Mouse (Mus musculus) lung, adult 18-20 months (tissue): Measurements from ENCODE around the gene Yeats4.
"Not testable (repeated sequence)": the region's sequence is repeated elsewhere in the genome, so short reads cannot be mapped to it uniquely, and the experiment has no call there.

Experiments
- DNase-seq, 2 experiments: peaks; one replicate each; pipeline ENCODE4 v3.0.0; 2022; ENCODE audit warnings: mixed read lengths in 2 of 2

The Yeats4 gene

GRCm38 (mm10) chr10:117224102-117224990 is at the start of gene Yeats4:
TSS of gene Yeats4 (minus strand) at chr10:117224507.
- peak; percentile 91 to 93 for DNase-seq

- no peak for DNase-seq
Observed at GRCm38 (mm10) chr10:117272023-117272422, 47.7 kb upstream of the Yeats4 start.

- no peak for DNase-seq
Observed at GRCm38 (mm10) chr10:117259870-117260269, 35.6 kb upstream of the Yeats4 start.

- no peak for DNase-seq
Observed at GRCm38 (mm10) chr10:117238603-117239002, 14.3 kb upstream of the Yeats4 start, which contains the start of gene 9530003J23Rik. TSS of gene 9530003J23Rik (minus strand) at chr10:117238703.

GRCm38 (mm10) chr10:117235866-117236265 is 11.6 kb upstream of the Yeats4 start:
- DNase-seq = peak in 1 of 2 experiments; percentile 61

GRCm38 (mm10) chr10:117234825-117235224 is 10.5 kb upstream of the Yeats4 start:
- peak in 1 of 2 experiments; percentile 53 for DNase-seq

- DNase-seq = peak in 1 of 2 experiments; percentile 20
Observed at GRCm38 (mm10) chr10:117229826-117230225, 5.5 kb upstream of the Yeats4 start.

- peak in 1 of 2 experiments; percentile 52 for DNase-seq
Observed at GRCm38 (mm10) chr10:117226002-117226401, 1.7 kb upstream of the Yeats4 start.

- no peak for DNase-seq
Observed at GRCm38 (mm10) chr10:117225094-117225493, 787 bp upstream of the Yeats4 start.

- no peak for DNase-seq
Observed at GRCm38 (mm10) chr10:117223758-117224101, 577 bp downstream of the Yeats4 start.

GRCm38 (mm10) chr10:117222821-117223220 is 1.5 kb downstream of the Yeats4 start:
- no peak for DNase-seq

- peak in 1 of 2 experiments; percentile 60 for DNase-seq
Observed at GRCm38 (mm10) chr10:117218351-117218750, 6.0 kb downstream of the Yeats4 start.

GRCm38 (mm10) chr10:117217246-117217840 is 7.0 kb downstream of the Yeats4 start:
- no peak for DNase-seq

GRCm38 (mm10) chr10:117216793-117217192 is 7.5 kb downstream of the Yeats4 start:
- DNase-seq = peak in 1 of 2 experiments; percentile 46

GRCm38 (mm10) chr10:117216132-117216495 is 8.2 kb downstream of the Yeats4 start:
- peak; percentile 51 to 53 for DNase-seq

GRCm38 (mm10) chr10:117215409-117216131 is 8.7 kb downstream of the Yeats4 start:
- DNase-seq = no peak

GRCm38 (mm10) chr10:117211023-117211422 is 13.3 kb downstream of the Yeats4 start:
- DNase-seq = no peak

GRCm38 (mm10) chr10:117209469-117209938 is 14.8 kb downstream of the Yeats4 start:
- DNase-seq = peak in 1 of 2 experiments; percentile 48

GRCm38 (mm10) chr10:117208787-117209186 is 15.5 kb downstream of the Yeats4 start:
- DNase-seq = not testable (repeated sequence)

- no peak for DNase-seq
Observed at GRCm38 (mm10) chr10:117208221-117208620, 16.1 kb downstream of the Yeats4 start.

GRCm38 (mm10) chr10:117206070-117206469 is 18.2 kb downstream of the Yeats4 start:
- no peak for DNase-seq

- DNase-seq = no peak
Observed at GRCm38 (mm10) chr10:117203558-117203981, 20.7 kb downstream of the Yeats4 start.

GRCm38 (mm10) chr10:117202981-117203557 is 21.2 kb downstream of the Yeats4 start:
- DNase-seq = no peak
